Mouse (Mus musculus): ENCODE measurements at regions not wholly inside any gene's neighbourhood (a gene's known extent, or its start where the extent isn't known, plus 50 kb on each side); places are given as distances from the start of the nearest gene placed in this dataset.
A peak's percentile ranks its signal among the peaks of the same experiment; 100 is the strongest.

DNA sequence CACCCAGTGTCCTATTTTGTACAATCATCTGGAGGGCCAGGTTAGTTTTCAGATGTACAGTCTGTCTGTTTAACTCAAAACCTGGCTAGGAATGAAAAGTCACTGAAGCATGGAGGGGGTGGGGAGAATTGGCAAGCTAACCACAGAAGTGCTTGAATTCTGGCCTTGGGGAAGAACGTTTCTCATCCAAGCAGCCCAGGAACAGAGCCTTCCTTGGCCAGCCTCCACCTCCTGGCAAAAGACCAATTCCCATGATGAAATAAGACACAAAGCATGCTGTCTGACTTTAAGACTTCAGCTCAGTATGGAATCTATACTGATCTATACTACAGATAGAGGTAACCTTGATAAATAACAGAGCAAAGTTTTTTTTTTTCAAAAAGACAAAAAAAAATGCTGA lies 80.3 kb upstream of the Zfp648 start:
- DNase-seq, result peak in 1 of 2 experiments; percentile 48

DNA sequence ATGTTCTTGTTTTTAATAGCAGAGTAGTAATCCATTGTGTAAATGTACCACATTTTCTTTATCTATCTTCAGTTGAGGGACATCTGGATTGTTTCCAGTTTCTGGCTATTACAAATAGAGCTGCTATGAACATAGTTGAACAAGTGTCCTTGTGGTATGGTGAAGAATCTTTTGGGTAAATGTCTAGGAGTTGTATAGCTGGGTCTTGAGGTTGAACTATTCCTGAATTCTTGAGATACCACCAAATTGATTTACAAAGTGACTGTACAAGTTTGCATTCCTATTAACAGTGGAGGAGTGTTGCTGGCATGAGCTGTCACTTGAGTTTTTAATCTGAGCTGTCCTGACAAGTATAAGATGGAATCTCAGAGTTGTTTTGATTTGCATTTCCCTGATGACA lies 76.0 kb upstream of the Zfp648 start:
- no peak for DNase-seq

DNA sequence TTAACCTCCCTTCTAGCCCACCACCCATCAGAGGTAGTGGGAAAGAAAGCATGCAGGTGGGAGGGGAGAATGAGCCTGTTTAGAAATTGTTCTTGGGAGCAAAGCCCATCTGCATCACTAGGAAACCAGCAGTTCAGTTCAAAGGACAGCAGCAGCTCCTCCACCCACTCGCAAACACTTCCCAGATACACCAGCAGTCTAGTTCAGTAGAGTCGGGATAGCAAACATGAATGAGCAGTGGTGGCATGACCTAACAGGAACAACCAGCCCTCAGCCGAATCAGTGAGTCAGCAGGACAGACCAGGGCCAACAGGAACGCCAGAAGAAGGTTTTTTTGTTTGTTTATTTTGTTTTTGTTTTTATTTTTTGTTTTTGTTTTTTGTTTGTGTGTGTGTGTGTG lies 74.5 kb upstream of the Zfp648 start:
- no peak for DNase-seq

DNA sequence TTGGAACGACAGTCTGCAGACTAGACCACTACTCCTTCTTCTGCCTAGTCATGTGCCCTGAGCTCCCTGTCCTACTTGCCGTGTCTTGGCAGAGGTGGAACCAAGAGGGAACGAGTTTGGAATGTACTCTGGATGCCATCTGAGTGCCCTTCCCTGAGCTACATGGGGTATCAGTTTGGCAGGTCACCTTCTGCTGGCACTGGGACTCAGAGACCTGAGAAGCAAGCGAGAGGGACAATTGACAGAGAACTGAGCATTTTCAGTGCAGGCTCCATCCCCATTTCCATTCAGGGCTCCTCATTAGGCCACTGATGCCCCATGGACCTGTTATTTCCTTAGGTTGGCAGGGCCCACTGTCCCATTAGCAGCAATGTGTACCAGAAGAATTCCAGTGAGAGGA lies 61.5 kb upstream of the Zfp648 start:
- DNase-seq, result peak; percentile 40 to 69

DNA sequence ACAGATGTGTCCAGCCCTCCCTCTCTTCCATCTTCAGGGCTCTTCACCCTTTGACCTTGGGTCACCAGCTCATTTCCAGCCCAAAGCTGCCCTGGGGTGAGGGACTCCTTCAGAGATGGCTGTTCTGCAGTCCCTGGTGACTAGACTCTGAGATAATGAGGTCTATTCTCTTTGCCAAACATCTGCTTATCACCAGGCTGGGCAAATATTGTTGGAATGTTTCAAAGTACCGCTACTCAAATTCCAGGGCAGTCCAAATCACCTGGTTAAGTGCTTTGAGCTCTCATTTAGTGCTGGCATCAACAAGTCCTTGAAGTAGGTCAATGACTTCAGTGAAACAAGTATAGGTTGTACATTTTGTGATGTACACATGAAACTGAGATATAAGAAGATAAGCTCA lies 57.3 kb upstream of the Zfp648 start:
- no peak for DNase-seq

DNA sequence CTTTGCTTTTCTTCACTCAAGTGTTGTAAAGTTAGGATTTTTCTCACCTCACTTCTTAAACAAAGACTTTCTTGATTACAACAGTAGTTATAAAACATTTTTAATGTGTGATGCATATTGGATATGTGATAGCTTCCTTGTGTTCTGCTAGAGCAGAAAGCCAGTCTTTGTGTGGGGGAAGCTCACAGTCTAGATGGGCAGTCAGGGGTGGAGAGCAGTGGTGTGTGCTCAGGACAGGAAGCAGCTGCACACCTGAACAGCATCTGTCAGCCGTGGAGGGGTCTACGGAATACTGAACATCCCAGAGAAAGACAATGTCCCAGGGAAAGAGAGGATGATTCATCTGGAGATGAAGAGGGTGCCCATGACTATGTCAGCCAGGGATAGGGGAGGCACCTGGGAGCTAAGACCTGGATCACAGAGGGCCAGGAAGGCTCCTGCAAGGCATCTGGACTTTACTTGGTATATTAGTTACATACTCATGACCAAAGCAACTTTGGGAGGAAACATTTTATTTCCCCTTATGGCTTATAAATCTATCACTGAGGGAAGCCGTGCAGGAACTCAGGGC lies 53.9 kb upstream of the Zfp648 start:
- DNase-seq, result no peak

DNA sequence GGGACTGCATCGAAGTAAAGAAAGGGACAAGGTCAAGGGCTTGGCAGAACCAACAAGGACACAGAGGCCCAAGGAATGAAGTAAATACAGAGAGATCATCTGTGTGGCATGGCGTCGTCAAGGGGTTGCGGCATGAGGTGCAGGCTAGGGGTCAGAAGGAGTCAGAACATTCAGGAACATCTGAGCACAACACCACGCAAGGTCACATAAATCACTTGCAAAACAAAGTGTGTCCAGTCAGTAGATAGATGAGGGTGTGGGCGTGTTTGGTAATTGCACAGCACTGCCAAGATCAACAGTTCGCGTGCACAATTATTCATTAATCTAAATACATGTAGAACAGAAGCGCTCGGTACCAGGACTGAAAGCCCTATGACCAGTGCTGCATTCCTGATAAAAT lies 52.0 kb upstream of the Zfp648 start:
- DNase-seq, result no peak

DNA sequence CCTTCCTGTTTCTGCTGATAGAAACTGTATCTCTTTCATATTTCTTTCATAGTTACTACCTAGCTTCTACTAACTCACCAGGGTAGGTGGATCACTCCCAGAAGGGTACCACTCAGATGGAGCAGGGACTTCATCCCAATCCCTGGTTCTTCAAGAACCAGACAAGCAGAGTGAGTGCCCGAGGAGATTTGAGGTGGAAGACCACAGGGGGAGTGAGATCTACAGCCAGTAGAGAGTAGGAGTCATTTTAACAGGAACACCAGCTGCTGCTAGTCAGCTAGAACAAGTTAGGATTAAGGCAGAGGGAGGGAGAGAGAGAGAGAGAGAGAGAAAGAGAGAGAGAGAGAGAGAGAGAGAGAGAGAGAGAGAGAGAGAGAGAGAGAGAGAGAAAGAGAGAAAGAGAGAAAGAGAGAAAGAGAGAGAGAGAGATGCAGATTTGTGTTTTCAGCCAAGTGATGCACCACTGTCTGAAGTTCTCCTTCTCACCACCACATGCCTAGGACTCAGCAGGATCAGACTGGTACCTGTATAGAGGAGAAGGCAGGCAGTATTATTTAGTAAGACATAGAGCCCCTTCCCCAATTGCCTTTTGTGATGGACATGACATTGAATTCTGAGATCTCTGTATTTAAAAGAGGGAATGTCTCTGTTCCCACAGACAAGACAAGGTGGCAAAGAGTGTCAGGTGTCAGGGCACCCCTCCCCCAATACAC lies 51.4 kb upstream of the Zfp648 start:
- no peak for DNase-seq

DNA sequence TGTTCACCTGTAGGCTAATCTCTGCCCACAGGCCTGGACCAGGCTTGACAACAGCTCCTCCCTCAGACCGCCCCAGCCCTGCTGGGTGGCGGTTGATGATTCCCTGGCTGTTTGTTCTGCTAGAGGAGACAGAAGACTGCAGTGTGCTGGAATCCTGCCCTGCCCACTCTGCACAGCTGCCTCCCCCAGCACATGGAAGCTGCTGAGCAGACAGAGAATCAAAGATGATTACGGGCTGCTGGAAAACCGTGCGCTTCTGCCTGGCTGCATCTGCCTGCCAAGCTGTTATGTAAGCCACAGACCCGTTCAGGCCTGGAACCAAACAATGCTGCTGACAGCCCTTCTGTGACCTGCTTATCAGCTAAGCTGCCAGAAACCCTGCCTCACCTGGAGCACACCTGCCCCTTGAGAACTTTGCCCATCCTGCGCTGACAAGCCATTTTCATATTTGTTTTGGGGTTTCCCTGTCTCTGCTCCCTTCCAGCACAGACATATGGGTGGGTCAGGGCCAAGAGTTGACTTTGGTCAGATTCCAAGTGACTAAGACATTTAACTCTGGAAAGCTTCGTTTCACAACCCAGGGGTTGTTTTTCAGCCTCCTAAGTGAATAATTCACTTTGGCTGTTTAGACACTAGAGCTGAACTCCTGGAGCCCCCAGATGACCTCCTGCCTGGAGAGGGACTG lies 50.7 kb upstream of the Zfp648 start:
- peak; percentile 78 to 81 for DNase-seq
